Mouse (Mus musculus) heart, embryonic 11.5 days (tissue): Measurements from ENCODE around the gene Spag5. TPM values are rescaled to one million over a fixed set of nuclear protein-coding genes. Genes with fewer than 3 reads are reported as not detected.

ENCODE experiments used
- ATAC-seq: fragments of 200-750 bp; cut with Nextera tagmentation; replicated peaks from 2 replicates; pipeline ENCODE4 v1.8.0; 2017; ENCODE audit warnings: moderate library complexity; ENCODE audit not compliant: insufficient number of reproducible peaks, low FRiP score, low TSS enrichment
- H3K27ac ChIP-seq: fragments of 300-500 bp; sonication (generic); 2 replicates; pipeline ENCODE4 v1.5.1; 2014; ENCODE audit warnings: mild to moderate bottlenecking, low read depth, low read length
- H3K27me3 ChIP-seq: fragments of 300-500 bp; sonication (generic); 2 replicates; pipeline ENCODE4 v1.6.1; 2014; ENCODE audit warnings: mild to moderate bottlenecking, low read length, mixed read lengths; ENCODE audit not compliant: control insufficient read depth, insufficient read depth
- H3K36me3 ChIP-seq: fragments of 300-500 bp; sonication (generic); 2 replicates; pipeline ENCODE4 v1.6.1; 2014; ENCODE audit warnings: mild to moderate bottlenecking, low read length, moderate library complexity, mixed read lengths; ENCODE audit not compliant: control insufficient read depth, insufficient read depth
- H3K4me1 ChIP-seq: fragments of 300-500 bp; sonication (generic); 2 replicates; pipeline ENCODE4 v1.6.1; 2014; ENCODE audit warnings: low read length; ENCODE audit not compliant: control insufficient read depth, insufficient read depth
- H3K4me2 ChIP-seq: fragments of 300-500 bp; sonication (generic); 2 replicates; pipeline ENCODE4 v1.6.1; 2014; ENCODE audit warnings: mild to moderate bottlenecking, moderate library complexity
- H3K4me3 ChIP-seq: fragments of 300-500 bp; sonication (generic); 2 replicates; pipeline ENCODE4 v1.5.1; 2014; ENCODE audit warnings: low read depth, low read length
- H3K9ac ChIP-seq: fragments of 300-500 bp; sonication (generic); 2 replicates; pipeline ENCODE4 v1.6.1; 2014; ENCODE audit warnings: mild to moderate bottlenecking, low read depth, low read length, moderate library complexity
- H3K9me3 ChIP-seq: fragments of 300-500 bp; sonication (generic); replicated peaks from 2 replicates; pipeline ENCODE4 v1.6.1; 2016; ENCODE audit warnings: low read length; ENCODE audit not compliant: control insufficient read depth
- WGBS: fragments of 180-500 bp; shearing (Covaris S2); extraction: QIAGEN DNeasy Blood & Tissue Kit; methylation state at CpG from one replicate; pipeline ENCODE4 v1.1.7; 2014; ENCODE audit not compliant: insufficient replicate concordance; 5-methylcytosine and 5-hydroxymethylcytosine counted together
- polyA plus RNA-seq: library from polyadenylated mRNA; unstranded; fragments of >200 nt; fragmentation: Nextera tagmentation; extraction: Ambion mirVana; gene quantifications from 2 replicates; pipeline ENCODE4 v1.2.1, GENCODE M21; 2014

The Spag5 gene
- polyA plus RNA-seq, 1 experiment from 2014 or later: 31.7 TPM

- ATAC-seq: no peak
- peak overlapping the region; percentile 83 for H3K4me2 ChIP-seq
- H3K36me3 ChIP-seq: peaks cover 5% of the 10 kb centered on the region; the same call in 1 of the 2 replicates
- H3K9ac ChIP-seq: peak overlapping the region; percentile 24; the same call in 1 of the 2 replicates
- H3K9me3 ChIP-seq: no peaks in the 10 kb centered on the region
- no peaks in the 10 kb centered on the region for H3K27me3 ChIP-seq
- H3K4me1 ChIP-seq: peaks cover 34% of the 10 kb centered on the region
- WGBS: 32% methylated on average over 8 of the region's 8 CpGs
- peak overlapping the region; percentile 1; the same call in 1 of the 2 replicates for H3K4me3 ChIP-seq
- peak overlapping the region; percentile 51 for H3K27ac ChIP-seq
These were observed 43.8 kb downstream of the Spag5 start for GRCm38 (mm10) chr11:78344890-78345715.

- ATAC-seq: no peak
- 65% methylated on average over 7 of the region's 7 CpGs for WGBS
- H3K27ac ChIP-seq: peak overlapping the region; percentile 51; the same call in 1 of the 2 replicates
These were observed 44.5 kb downstream of the Spag5 start for GRCm38 (mm10) chr11:78345801-78346200.

GRCm38 (mm10) chr11:78346326-78347069, 45.2 kb downstream of the Spag5 start:
- H3K36me3 ChIP-seq: peaks cover 4% of the 10 kb centered on the region; the same call in 1 of the 2 replicates
- no peak overlapping the region for H3K27ac ChIP-seq
- no peaks in the 10 kb centered on the region for H3K9me3 ChIP-seq
- peaks cover 34% of the 10 kb centered on the region for H3K4me1 ChIP-seq
- WGBS: 84% methylated on average over 6 of the region's 6 CpGs
- H3K27me3 ChIP-seq: no peaks in the 10 kb centered on the region
- ATAC-seq: no peak
- no peak overlapping the region for H3K4me2 ChIP-seq
- H3K9ac ChIP-seq: no peak overlapping the region
- no peak overlapping the region for H3K4me3 ChIP-seq

More at GRCm38 (mm10) chr11:78345801-78346200, 44.5 kb downstream of the Spag5 start:
- Histone ChIP-seq H3K27me3 (no peaks in the 10 kb centered on the region), H3K9ac (peak overlapping the region; percentile 24; the same call in 1 of the 2 replicates), H3K9me3 (no peaks in the 10 kb centered on the region), H3K36me3 (peaks cover 4% of the 10 kb centered on the region; the same call in 1 of the 2 replicates), H3K4me3 (no peak overlapping the region), H3K4me1 (peaks cover 34% of the 10 kb centered on the region), H3K4me2 (peak overlapping the region; percentile 0; the same call in 1 of the 2 replicates)

- no peak for ATAC-seq
- peaks cover 34% of the 10 kb centered on the region for H3K4me1 ChIP-seq
- no peaks in the 10 kb centered on the region for H3K27me3 ChIP-seq
- 85% methylated on average over 10 of the region's 10 CpGs for whole genome bisulfite sequencing
- peaks cover 4% of the 10 kb centered on the region; the same call in 1 of the 2 replicates for H3K36me3 ChIP-seq
- H3K4me2 ChIP-seq: no peak overlapping the region
- H3K27ac ChIP-seq: no peak overlapping the region
- no peak overlapping the region for H3K4me3 ChIP-seq
- H3K9ac ChIP-seq: no peak overlapping the region
- H3K9me3 ChIP-seq: no peaks in the 10 kb centered on the region
These were observed 45.9 kb downstream of the Spag5 start for GRCm38 (mm10) chr11:78347070-78347754.

- H3K4me2 ChIP-seq: no peak overlapping the region
- H3K4me3 ChIP-seq: no peak overlapping the region
- no peak overlapping the region for H3K9ac ChIP-seq
- H3K36me3 ChIP-seq: peaks cover 4% of the 10 kb centered on the region; the same call in 1 of the 2 replicates
- no peak for ATAC-seq
- WGBS: 81% methylated on average over 9 of the region's 9 CpGs
- H3K27ac ChIP-seq: no peak overlapping the region
- peaks cover 34% of the 10 kb centered on the region for H3K4me1 ChIP-seq
- H3K9me3 ChIP-seq: no peaks in the 10 kb centered on the region
- H3K27me3 ChIP-seq: no peaks in the 10 kb centered on the region
These were observed 46.6 kb downstream of the Spag5 start for GRCm38 (mm10) chr11:78347908-78348307.

GRCm38 (mm10) chr11:78348474-78348873, 47.1 kb downstream of the Spag5 start:
- 67% methylated on average over 7 of the region's 7 CpGs for WGBS

GRCm38 (mm10) chr11:78349441-78350358, 48.4 kb downstream of the Spag5 start:
- WGBS: 80% methylated on average over 4 of the region's 4 CpGs
- Histone ChIP-seq H3K9ac (no peak overlapping the region), H3K4me1 (peaks cover 28% of the 10 kb centered on the region), H3K27me3 (no peaks in the 10 kb centered on the region), H3K9me3 (no peaks in the 10 kb centered on the region), H3K36me3 (peaks cover 4% of the 10 kb centered on the region; the same call in 1 of the 2 replicates), H3K4me3 (no peak overlapping the region), H3K27ac (no peak overlapping the region), H3K4me2 (no peak overlapping the region)
- no peak for ATAC-seq

More at GRCm38 (mm10) chr11:78348474-78348873, 47.1 kb downstream of the Spag5 start:
- Histone ChIP-seq H3K9me3 (no peaks in the 10 kb centered on the region), H3K4me3 (no peak overlapping the region), H3K36me3 (peaks cover 4% of the 10 kb centered on the region; the same call in 1 of the 2 replicates), H3K27me3 (no peaks in the 10 kb centered on the region), H3K9ac (no peak overlapping the region), H3K27ac (no peak overlapping the region), H3K4me2 (no peak overlapping the region), H3K4me1 (peaks cover 34% of the 10 kb centered on the region)
- no peak for ATAC-seq
